In the genomic region with DNA sequence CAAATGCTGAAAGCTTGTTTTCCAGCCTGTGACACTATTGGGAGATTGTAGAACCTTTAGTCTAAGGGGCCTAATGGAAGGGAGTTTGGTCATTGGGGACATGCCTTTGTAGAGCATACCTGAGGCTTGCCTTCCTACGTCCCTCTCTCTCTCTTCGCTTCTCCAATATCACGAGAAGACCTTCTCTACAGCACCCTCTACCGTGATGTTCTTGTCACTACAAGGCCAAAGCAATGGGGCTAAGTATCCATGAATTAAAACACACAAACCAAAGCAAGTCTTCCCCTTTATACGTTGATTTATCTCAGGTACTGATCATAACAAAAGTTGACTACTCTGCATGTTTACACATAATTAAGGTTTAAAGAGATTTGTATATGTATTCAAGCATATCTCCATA, we compare ENCODE assay signal across 12 mouse cellular contexts. TPM values are rescaled to one million over a fixed set of nuclear protein-coding genes. Genes with fewer than 3 reads are reported as not detected.
A peak's percentile ranks its signal among the peaks of the same experiment; 100 is the strongest.
DNase-seq lines count a peak whose midpoint lies in the region; ATAC-seq and TF ChIP-seq lines count a peak whose summit lies in the region.
"Had no signal": no experiment of that assay in that cellular context is flagged by ENCODE, and none has a peak within 500 bp of the region (broad histone marks: within the 10 kb centered on the region; RNA-seq: fewer than 3 reads in every experiment).

No protein-coding gene starts in this region.

- WGBS in liver, adult 2 months, result 31% methylated on average over 5 of the region's 5 CpGs

- no peaks in the 10 kb centered on the region; the same call in 1 of the 2 replicates for H3K27me3 ChIP-seq in liver, adult 2 months (ENCODE audit: control insufficient read depth, insufficient read depth, low read length)
- H3K27me3 ChIP-seq: limb, embryonic 15.5 days had no signal

- peak; percentile 11 to 20 for DNase-seq in cerebellum, postnatal 14 days
- DNase-seq in cerebellum, adult 8-10 months, result no peak
- peak; percentile 4 for DNase-seq in liver, adult 2 months (ENCODE audit: extremely low read depth, low read depth, low spot score)
- DNase-seq in liver, result no peak
- peak; percentile 1 for DNase-seq in c-Kit-positive CD71-positive TER-119-positive erythroid progenitor cells, embryonic 14.5 days (ENCODE audit: low spot score)
- no peak for DNase-seq in MN1 (ENCODE audit: low spot score)
- no peak for DNase-seq in gastrocnemius, postnatal 14 days

- no peak overlapping the region for H3K4me3 ChIP-seq in liver, adult 2 months (ENCODE audit: insufficient read depth, low read depth, low read length)
- H3K4me3 ChIP-seq: limb, embryonic 15.5 days had no signal

- H3K27ac ChIP-seq in liver, adult 2 months (replicated peaks; ENCODE audit: insufficient read depth, low read depth, low read length), result no peak overlapping the region
- H3K27ac ChIP-seq: limb, embryonic 15.5 days had no signal

- no peak overlapping the region for H3K9ac ChIP-seq in liver, adult 2 months (ENCODE audit: low read depth, low read length)
- H3K9ac ChIP-seq: limb, embryonic 15.5 days had no signal

- no peaks in the 10 kb centered on the region for H3K36me3 ChIP-seq in liver, adult 2 months (ENCODE audit: control insufficient read depth, insufficient read depth, low read length)
- H3K36me3 ChIP-seq: limb, embryonic 15.5 days had no signal

- no peak for TF ChIP-seq POLR2A in liver, adult 2 months (IDR thresholded peaks at IDR 0.05; ENCODE audit: extremely low read depth, insufficient read depth, low read length)

- intact Hi-C loops in gastrocnemius, postnatal 14 days (cut with DNase I; ENCODE audit: low total_unique reads), result no loop called here

- 0 out of 2 replicates have a peak, but pooled peaks have one; percentile 44 for ATAC-seq in megakaryocyte-erythroid progenitor cell, adult 5-6 weeks (replicated peaks; ENCODE audit: low FRiP score, low TSS enrichment, poor library complexity, severe bottlenecking)

- no peaks in the 10 kb centered on the region for H3K79me2 ChIP-seq in liver, adult 2 months (ENCODE audit: control insufficient read depth, insufficient read depth, low read length)

- no peaks in the 10 kb centered on the region for H3K4me1 ChIP-seq in liver, adult 2 months (ENCODE audit: control insufficient read depth, insufficient read depth, low read length)
- H3K4me1 ChIP-seq: limb, embryonic 15.5 days had no signal

- no peak for TF ChIP-seq CTCF in liver, adult 2 months (IDR thresholded peaks at IDR 0.05; ENCODE audit: low read depth, low read length)

RNA-seq across cellular contexts. Expression of a gene that starts 8.9 kb away (rescaled TPM):
- total RNA-seq in liver, adult 2 months (2014; rRNA removed), result not detected in 2 replicates
- not detected in 2 replicates for polyA plus RNA-seq in liver, adult 2 months (2012; rRNA removed)
- total RNA-seq in megakaryocyte-erythroid progenitor cell, adult 5-6 weeks (2014; fragmentation: Nextera tagmentation), result not detected in 2 replicates
- total RNA-seq in megakaryocyte-erythroid progenitor cell, adult 5-6 weeks (2017), result not detected in 2 replicates
- not detected for total RNA-seq in gastrocnemius, postnatal 14 days (2021)
- total RNA-seq: heart, adult 8-10 months had no signal
- polyA plus RNA-seq: kidney, embryonic 14.5 days; neural tube, embryonic 11.5 days had no signal

Comparison
In these comparisons a context has a peak if more than half of its experiments do, and no peak if none do; other contexts are left out.
1. DNase-seq: peak in cerebellum, postnatal 14 days (2 of 2), liver, adult 2 months (single experiment) and c-Kit-positive CD71-positive TER-119-positive erythroid progenitor cells, embryonic 14.5 days (single experiment); none in cerebellum, adult 8-10 months (single experiment), liver (single experiment), MN1 (single experiment) and gastrocnemius, postnatal 14 days (single experiment).